Mouse (Mus musculus) C2C12 (cell line): ENCODE results near the gene Cd19. TPM values are rescaled to one million over a fixed set of nuclear protein-coding genes. Genes with fewer than 3 reads are reported as not detected.

ENCODE experiments used
- H3K27me3 ChIP-seq: one replicate; pipeline ENCODE4 v1.6.1; 2011; ENCODE audit not compliant: control insufficient read depth, insufficient read depth, insufficient read length
- H3K36me3 ChIP-seq: one replicate; pipeline ENCODE4 v1.6.1; 2011; ENCODE audit not compliant: control insufficient read depth, insufficient read depth
- H3K4me3 ChIP-seq: one replicate; pipeline ENCODE4 v1.5.1; 2011; ENCODE audit warnings: mild to moderate bottlenecking, control low read depth; ENCODE audit not compliant: poor library complexity, insufficient read depth, severe bottlenecking
- H3K79me2 ChIP-seq: one replicate; pipeline ENCODE4 v1.6.1; 2011; ENCODE audit not compliant: control insufficient read depth, insufficient read depth
- H3K79me3 ChIP-seq: one replicate; pipeline ENCODE4 v1.6.1; 2011; ENCODE audit warnings: low read depth, control low read depth
- H3ac ChIP-seq: one replicate; pipeline ENCODE3; 2011; ENCODE audit warnings: low read depth; ENCODE audit not compliant: control insufficient read depth, insufficient read length
- CEBPB ChIP-seq: IDR thresholded peaks from one replicate; pipeline ENCODE4 v1.6.1; 2011; ENCODE audit warnings: low read depth, mild to moderate bottlenecking, control low read depth, moderate library complexity
- CTCF ChIP-seq: IDR thresholded peaks from one replicate; pipeline ENCODE4 v1.5.1; 2011; ENCODE audit not compliant: control insufficient read depth, insufficient read depth, insufficient read length
- FOSL1 ChIP-seq: IDR thresholded peaks from one replicate; pipeline ENCODE4 v1.8.0; 2011; ENCODE audit warnings: mild to moderate bottlenecking, low read length; ENCODE audit not compliant: poor library complexity, insufficient read depth, severe bottlenecking
- MAX ChIP-seq: IDR thresholded peaks from one replicate; pipeline ENCODE4 v1.6.1; 2011; ENCODE audit warnings: mild to moderate bottlenecking, control low read depth
- MYOD1 ChIP-seq: IDR thresholded peaks from one replicate; pipeline ENCODE4 v1.6.1; 2011; ENCODE audit warnings: low read depth; ENCODE audit not compliant: control insufficient read depth, insufficient read length
- MYOG ChIP-seq: IDR thresholded peaks from one replicate; pipeline ENCODE4 v1.6.1; 2011; ENCODE audit not compliant: control insufficient read depth, insufficient read length; ENCODE audit errors: extremely low read depth
- USF1 ChIP-seq: IDR thresholded peaks from one replicate; pipeline ENCODE4 v1.6.1; 2011; ENCODE audit warnings: low read depth, mild to moderate bottlenecking, control low read depth, moderate library complexity
- polyA plus RNA-seq: library from polyadenylated mRNA; unstranded; fragments of >200 nt; fragmentation: generic; extraction: Trizol; gene quantifications from one replicate; pipeline ENCODE4 v1.2.1, GENCODE M21; 2012; ENCODE audit warnings: missing spikeins

Gene Cd19
- polyA plus RNA-seq, 1 experiment = not detected

DNA sequence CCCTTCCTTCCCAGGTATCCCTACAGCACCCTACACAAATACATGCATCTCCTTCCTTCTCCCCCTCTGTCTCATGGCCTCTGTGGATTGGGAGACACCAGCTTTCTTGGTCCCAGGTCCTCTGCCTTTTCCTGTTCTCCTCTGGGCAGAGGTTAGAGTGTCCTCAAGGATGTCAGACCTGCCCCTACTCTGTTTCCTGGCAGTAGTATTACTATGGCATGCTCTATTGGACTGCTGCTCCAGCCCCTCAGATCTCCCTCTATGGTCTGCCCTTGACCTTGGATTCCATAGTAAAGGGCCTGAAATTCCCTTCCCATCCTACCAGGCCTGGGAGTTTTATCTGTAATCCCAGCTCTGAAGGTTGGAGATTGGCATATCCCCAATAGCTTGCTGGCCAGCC, 15.5 kb upstream of the Cd19 start:
- no peaks in the 10 kb centered on the region for H3K27me3 ChIP-seq
- no peak for TF ChIP-seq FOSL1
- TF ChIP-seq MYOG = no peak
- no peak for TF ChIP-seq MYOD1
- TF ChIP-seq CTCF = no peak
- no peak for TF ChIP-seq MAX
- no peak for TF ChIP-seq USF1
- no peak for TF ChIP-seq CEBPB
- H3K4me3 ChIP-seq = no peak overlapping the region

DNA sequence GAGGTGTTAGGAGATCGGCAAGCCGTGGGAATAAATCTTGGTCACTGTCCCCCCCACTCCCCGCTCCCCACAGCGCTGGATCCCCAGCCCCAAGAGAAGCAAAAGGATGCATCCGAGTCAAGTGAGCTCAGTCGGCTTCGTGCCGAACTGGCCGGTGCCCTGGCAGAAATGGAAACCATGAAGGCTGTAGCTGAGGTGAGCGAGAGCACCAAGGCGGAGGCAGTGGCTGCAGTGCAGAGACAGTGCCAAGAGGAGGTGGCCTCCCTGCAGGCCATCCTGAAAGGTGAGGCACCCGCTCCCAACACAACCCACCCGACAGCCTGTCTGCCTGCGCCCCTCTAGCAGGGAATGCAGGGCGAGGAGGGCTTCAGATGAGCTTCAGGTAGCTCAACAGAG, 14.8 kb upstream of the Cd19 start:
- no peak for TF ChIP-seq CTCF
- TF ChIP-seq MYOG = no peak
- TF ChIP-seq CEBPB = no peak
- Histone ChIP-seq H3K79me3 (no peaks in the 10 kb centered on the region), H3K36me3 (peaks cover 14% of the 10 kb centered on the region), H3K79me2 (no peaks in the 10 kb centered on the region), H3ac (peak overlapping the region; percentile 67), H3K27me3 (no peaks in the 10 kb centered on the region), H3K4me3 (peak overlapping the region; percentile 37)

More for the DNA sequence above, 15.5 kb upstream of the Cd19 start:
- peaks cover 20% of the 10 kb centered on the region for H3K36me3 ChIP-seq
- no peak overlapping the region for H3ac ChIP-seq
- no peaks in the 10 kb centered on the region for H3K79me2 ChIP-seq
- no peaks in the 10 kb centered on the region for H3K79me3 ChIP-seq

DNA sequence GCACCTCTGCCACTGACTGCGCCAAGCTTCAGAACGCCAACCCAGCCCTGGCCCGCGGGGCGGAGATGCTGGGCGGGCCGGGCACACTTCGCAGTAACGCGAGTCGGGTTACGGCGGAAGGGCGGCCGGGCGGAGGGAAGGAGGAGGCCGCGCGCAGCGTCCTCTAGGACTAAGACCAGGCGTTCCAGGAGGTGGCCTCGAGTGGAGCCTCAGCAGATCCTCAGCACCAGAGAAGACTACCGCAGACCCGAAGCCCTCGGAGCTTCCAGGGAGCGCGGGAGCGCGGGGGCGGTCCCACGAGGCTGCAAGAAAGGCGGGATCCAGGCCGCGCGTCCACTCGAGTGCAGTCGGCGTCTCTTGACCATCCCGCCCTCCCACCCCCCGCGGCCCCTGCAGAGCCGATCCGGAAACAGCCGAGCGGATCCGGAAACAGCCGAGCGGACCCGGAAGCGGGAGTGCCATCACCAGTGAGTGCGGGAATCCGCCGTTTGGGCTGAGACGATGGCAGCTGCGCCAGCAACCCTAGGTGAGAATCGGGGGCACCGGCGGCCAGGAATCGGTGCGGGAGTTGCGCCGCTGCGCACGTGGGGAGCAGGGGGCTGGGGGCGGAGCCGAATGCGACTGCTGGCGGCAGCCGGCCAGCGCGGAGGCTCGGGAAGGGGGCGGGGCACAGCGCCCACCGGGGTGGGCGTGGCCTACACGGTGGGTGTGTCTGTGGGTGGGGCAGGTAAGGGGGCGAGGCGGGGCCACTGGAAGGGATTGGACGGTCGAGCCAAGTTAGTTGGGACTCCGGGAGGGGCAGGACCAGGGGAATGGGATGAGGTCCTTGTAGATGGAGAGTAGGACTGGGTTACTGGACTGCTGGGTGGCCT, 14.2 kb upstream of the Cd19 start, which contains the start of gene Rabep2:
Gene Rabep2 (plus strand): TSS at position 129 of the 872 bp plus-strand sequence.
- no peaks in the 10 kb centered on the region for H3K79me2 ChIP-seq
- peak within 1 kb of the TSS; percentile 37 for H3K4me3 ChIP-seq
- H3K79me3 ChIP-seq = no peaks in the 10 kb centered on the region
- TF ChIP-seq FOSL1 = no peak
- no peak for TF ChIP-seq USF1
- TF ChIP-seq CTCF = no peak
- no peak for TF ChIP-seq MYOG
- TF ChIP-seq MYOD1 = no peak
- TF ChIP-seq CEBPB = no peak
- TF ChIP-seq MAX = no peak
- no peaks in the 10 kb centered on the region for H3K27me3 ChIP-seq
- peaks cover 13% of the 10 kb centered on the region for H3K36me3 ChIP-seq
- H3ac ChIP-seq = peak within 1 kb of the TSS; percentile 96

DNA sequence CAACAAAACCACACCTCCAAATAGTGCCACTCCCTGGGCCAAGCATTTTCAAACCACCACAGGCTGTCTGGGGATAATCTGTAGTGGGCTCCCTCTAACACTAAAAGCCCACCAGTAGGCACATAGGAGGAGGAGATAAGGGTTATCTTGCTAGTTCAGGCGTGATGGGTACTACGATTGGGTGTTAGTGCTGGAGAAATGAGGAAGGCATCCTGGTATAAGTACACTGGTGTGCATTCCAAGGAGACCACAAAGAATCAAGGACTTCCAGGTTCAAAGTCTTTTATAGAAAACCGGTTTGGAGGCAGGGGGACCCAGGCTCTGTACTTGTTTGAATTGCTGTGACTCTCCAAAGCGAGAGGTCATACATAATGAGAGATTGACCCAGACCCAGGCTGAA, 13.5 kb upstream of the Cd19 start:
- Histone ChIP-seq H3K4me3 (no peak overlapping the region), H3K79me2 (no peaks in the 10 kb centered on the region), H3K36me3 (peaks cover 9% of the 10 kb centered on the region), H3ac (peak overlapping the region; percentile 49), H3K27me3 (no peaks in the 10 kb centered on the region), H3K79me3 (no peaks in the 10 kb centered on the region)
- TF ChIP-seq CTCF = no peak
- TF ChIP-seq CEBPB = no peak
- no peak for TF ChIP-seq MAX
- TF ChIP-seq MYOD1 = no peak
- no peak for TF ChIP-seq USF1
- TF ChIP-seq FOSL1 = no peak
- TF ChIP-seq MYOG = no peak

DNA sequence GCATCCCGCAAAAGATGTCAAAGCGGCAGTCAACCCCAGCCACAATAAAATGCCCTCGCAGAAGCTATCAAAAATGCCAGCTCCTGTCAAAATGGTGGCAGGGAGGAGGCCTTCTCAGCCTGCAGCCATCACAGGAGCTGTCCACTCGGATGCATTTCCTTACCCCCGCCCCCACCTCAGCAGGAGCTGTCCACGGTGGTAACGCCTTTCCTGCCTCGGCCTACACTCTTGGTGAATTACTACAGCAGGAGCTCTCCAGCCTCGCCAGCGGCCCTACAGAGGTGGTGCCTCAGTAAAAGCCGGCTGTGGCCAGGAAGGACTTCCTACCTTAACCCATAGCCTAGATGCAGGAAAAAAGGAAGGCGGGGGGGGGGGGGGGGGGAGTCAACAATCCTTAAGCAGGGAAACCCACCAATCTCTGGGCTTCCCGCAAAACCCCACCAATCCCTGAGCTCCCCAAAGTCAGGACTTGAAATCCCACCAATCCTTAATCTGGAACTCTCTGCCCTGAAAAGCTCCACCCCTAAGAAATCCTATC, 12.7 kb upstream of the Cd19 start:
- TF ChIP-seq MAX (no peak), FOSL1 (no peak), MYOG (no peak), MYOD1 (no peak), CTCF (no peak), USF1 (no peak), CEBPB (no peak)
- H3K79me2 ChIP-seq = no peaks in the 10 kb centered on the region
- peaks cover 9% of the 10 kb centered on the region for H3K36me3 ChIP-seq
- H3K79me3 ChIP-seq = no peaks in the 10 kb centered on the region
- H3K27me3 ChIP-seq = no peaks in the 10 kb centered on the region
- no peak overlapping the region for H3K4me3 ChIP-seq
- H3ac ChIP-seq = no peak overlapping the region

DNA sequence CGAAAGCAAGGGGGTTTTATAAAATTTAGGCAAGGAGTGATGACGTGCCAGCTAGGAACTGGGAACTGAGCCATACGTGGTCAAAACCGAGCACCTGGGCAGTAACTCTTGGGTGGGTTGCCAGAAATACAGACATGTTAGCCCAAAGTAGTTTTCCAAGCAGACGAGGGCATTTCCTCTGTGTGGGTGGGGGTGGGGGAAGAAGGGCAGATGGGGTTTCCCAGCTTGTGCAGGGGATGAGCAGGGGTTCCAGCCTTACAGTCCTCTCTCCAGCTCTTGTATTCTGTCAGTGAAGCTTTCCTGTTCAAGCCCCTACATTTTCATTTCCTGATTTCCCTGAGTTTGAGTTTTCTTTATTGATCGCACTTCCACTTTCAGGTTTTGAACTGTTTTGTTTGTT, 9.5 kb upstream of the Cd19 start:
- no peak for TF ChIP-seq CTCF
- TF ChIP-seq CEBPB = no peak
- no peak for TF ChIP-seq MAX
- TF ChIP-seq FOSL1 = no peak
- no peak for TF ChIP-seq MYOG
- TF ChIP-seq MYOD1 = no peak
- TF ChIP-seq USF1 = no peak
- Histone ChIP-seq H3K27me3 (peaks cover 3% of the 10 kb centered on the region), H3K79me3 (no peaks in the 10 kb centered on the region), H3ac (no peak overlapping the region), H3K4me3 (no peak overlapping the region), H3K79me2 (no peaks in the 10 kb centered on the region), H3K36me3 (no peaks in the 10 kb centered on the region)
